Mouse (Mus musculus): ENCODE data around the gene Ahcyl2. TPM values are rescaled to one million over a fixed set of nuclear protein-coding genes. Genes with fewer than 3 reads are reported as not detected.

Gene Ahcyl2
- polyA plus RNA-seq, 1 experiment from 2014 or later, result 11.8 TPM

- no peak overlapping the region for H3K4me2 ChIP-seq (ENCODE audit: low read depth)
- ATAC-seq (ENCODE audit: insufficient read depth, low FRiP score, low TSS enrichment), result no peak
- no peaks in the 10 kb centered on the region for H3K36me3 ChIP-seq (ENCODE audit: control insufficient read depth, insufficient read depth, low read length)
These were observed 162.3 kb downstream of the Ahcyl2 start for GRCm38 (mm10) chr6:29930087-29930486.

GRCm38 (mm10) chr6:29930665-29931064 is 162.9 kb downstream of the Ahcyl2 start:
- Histone ChIP-seq H3K9ac (ENCODE audit: low read length) (no peak overlapping the region), H3K4me1 (ENCODE audit: control insufficient read depth, insufficient read depth, low read length) (no peaks in the 10 kb centered on the region), H3K27ac (ENCODE audit: low read depth, low read length) (no peak overlapping the region), H3K9me3 (ENCODE audit: control insufficient read depth, low read length) (no peaks in the 10 kb centered on the region), H3K36me3 (ENCODE audit: control insufficient read depth, insufficient read depth, low read length) (no peaks in the 10 kb centered on the region), H3K27me3 (ENCODE audit: control insufficient read depth, insufficient read depth, low read length) (no peaks in the 10 kb centered on the region), H3K4me3 (ENCODE audit: low read depth, low read length) (no peak overlapping the region), H3K4me2 (ENCODE audit: low read depth) (no peak overlapping the region)
- DNase-seq (ENCODE audit: low spot score), result no peak
- ATAC-seq (ENCODE audit: insufficient read depth, low FRiP score, low TSS enrichment), result no peak
- WGBS, result 86% methylated on average over 6 of the region's 6 CpGs

More at GRCm38 (mm10) chr6:29930087-29930486, 162.3 kb downstream of the Ahcyl2 start:
- Histone ChIP-seq H3K4me3 (ENCODE audit: low read depth, low read length) (no peak overlapping the region), H3K9ac (ENCODE audit: low read length) (no peak overlapping the region), H3K9me3 (ENCODE audit: control insufficient read depth, low read length) (no peaks in the 10 kb centered on the region), H3K4me1 (ENCODE audit: control insufficient read depth, insufficient read depth, low read length) (no peaks in the 10 kb centered on the region), H3K27ac (ENCODE audit: low read depth, low read length) (no peak overlapping the region), H3K27me3 (ENCODE audit: control insufficient read depth, insufficient read depth, low read length) (no peaks in the 10 kb centered on the region)
- no peak for DNase-seq (ENCODE audit: low spot score)

GRCm38 (mm10) chr6:29931181-29931580 is 163.4 kb downstream of the Ahcyl2 start:
- H3K4me1 ChIP-seq (ENCODE audit: control insufficient read depth, insufficient read depth, low read length), result no peaks in the 10 kb centered on the region
- no peaks in the 10 kb centered on the region for H3K36me3 ChIP-seq (ENCODE audit: control insufficient read depth, insufficient read depth, low read length)
- WGBS, result 86% methylated on average over 4 of the region's 4 CpGs
- no peaks in the 10 kb centered on the region for H3K27me3 ChIP-seq (ENCODE audit: control insufficient read depth, insufficient read depth, low read length)
- H3K9ac ChIP-seq (ENCODE audit: low read length), result no peak overlapping the region
- no peaks in the 10 kb centered on the region for H3K9me3 ChIP-seq (ENCODE audit: control insufficient read depth, low read length)
- H3K4me2 ChIP-seq (ENCODE audit: low read depth), result no peak overlapping the region
- no peak overlapping the region for H3K4me3 ChIP-seq (ENCODE audit: low read depth, low read length)
- no peak overlapping the region for H3K27ac ChIP-seq (ENCODE audit: low read depth, low read length)
- DNase-seq (ENCODE audit: low spot score) (no peak), ATAC-seq (ENCODE audit: insufficient read depth, low FRiP score, low TSS enrichment) (no peak)

- Histone ChIP-seq H3K27ac (ENCODE audit: low read depth, low read length) (no peak overlapping the region), H3K9ac (ENCODE audit: low read length) (no peak overlapping the region), H3K4me2 (ENCODE audit: low read depth) (no peak overlapping the region), H3K36me3 (ENCODE audit: control insufficient read depth, insufficient read depth, low read length) (no peaks in the 10 kb centered on the region), H3K4me3 (ENCODE audit: low read depth, low read length) (no peak overlapping the region), H3K27me3 (ENCODE audit: control insufficient read depth, insufficient read depth, low read length) (no peaks in the 10 kb centered on the region), H3K4me1 (ENCODE audit: control insufficient read depth, insufficient read depth, low read length) (no peaks in the 10 kb centered on the region), H3K9me3 (ENCODE audit: control insufficient read depth, low read length) (no peaks in the 10 kb centered on the region)
- no peak for DNase-seq (ENCODE audit: low spot score)
- 96% methylated on average over 1 of the region's 1 CpGs for WGBS
- no peak for ATAC-seq (ENCODE audit: insufficient read depth, low FRiP score, low TSS enrichment)
These were observed 167.9 kb downstream of the Ahcyl2 start for GRCm38 (mm10) chr6:29935741-29936140.

- Histone ChIP-seq H3K4me1 (ENCODE audit: control insufficient read depth, insufficient read depth, low read length) (no peaks in the 10 kb centered on the region), H3K4me3 (ENCODE audit: low read depth, low read length) (no peak overlapping the region), H3K36me3 (ENCODE audit: control insufficient read depth, insufficient read depth, low read length) (no peaks in the 10 kb centered on the region), H3K9me3 (ENCODE audit: control insufficient read depth, low read length) (no peaks in the 10 kb centered on the region), H3K27ac (ENCODE audit: low read depth, low read length) (no peak overlapping the region), H3K4me2 (ENCODE audit: low read depth) (no peak overlapping the region), H3K9ac (ENCODE audit: low read length) (no peak overlapping the region), H3K27me3 (ENCODE audit: control insufficient read depth, insufficient read depth, low read length) (no peaks in the 10 kb centered on the region)
- ATAC-seq (ENCODE audit: insufficient read depth, low FRiP score, low TSS enrichment) (no peak), DNase-seq (ENCODE audit: low spot score) (no peak)
- 84% methylated on average over 4 of the region's 4 CpGs for WGBS
These were observed 172.6 kb downstream of the Ahcyl2 start for GRCm38 (mm10) chr6:29940428-29940827.

- DNase-seq (ENCODE audit: low spot score) (no peak), ATAC-seq (ENCODE audit: insufficient read depth, low FRiP score, low TSS enrichment) (no peak)
- Histone ChIP-seq H3K36me3 (ENCODE audit: control insufficient read depth, insufficient read depth, low read length) (no peaks in the 10 kb centered on the region), H3K4me3 (ENCODE audit: low read depth, low read length) (no peak overlapping the region), H3K9me3 (ENCODE audit: control insufficient read depth, low read length) (no peaks in the 10 kb centered on the region), H3K9ac (ENCODE audit: low read length) (no peak overlapping the region), H3K4me1 (ENCODE audit: control insufficient read depth, insufficient read depth, low read length) (no peaks in the 10 kb centered on the region), H3K27me3 (ENCODE audit: control insufficient read depth, insufficient read depth, low read length) (no peaks in the 10 kb centered on the region), H3K27ac (ENCODE audit: low read depth, low read length) (no peak overlapping the region), H3K4me2 (ENCODE audit: low read depth) (no peak overlapping the region)
- WGBS, result 84% methylated on average over 2 of the region's 2 CpGs
These were observed 173.2 kb downstream of the Ahcyl2 start for GRCm38 (mm10) chr6:29941036-29941435.

- H3K4me2 ChIP-seq (ENCODE audit: low read depth), result no peak overlapping the region
- no peak overlapping the region for H3K27ac ChIP-seq (ENCODE audit: low read depth, low read length)
- no peaks in the 10 kb centered on the region for H3K4me1 ChIP-seq (ENCODE audit: control insufficient read depth, insufficient read depth, low read length)
- DNase-seq (ENCODE audit: low spot score) (no peak), ATAC-seq (ENCODE audit: insufficient read depth, low FRiP score, low TSS enrichment) (no peak)
- no peak overlapping the region for H3K4me3 ChIP-seq (ENCODE audit: low read depth, low read length)
- no peak overlapping the region for H3K9ac ChIP-seq (ENCODE audit: low read length)
- no peaks in the 10 kb centered on the region for H3K36me3 ChIP-seq (ENCODE audit: control insufficient read depth, insufficient read depth, low read length)
- H3K9me3 ChIP-seq (ENCODE audit: control insufficient read depth, low read length), result no peaks in the 10 kb centered on the region
- 93% methylated on average over 1 of the region's 1 CpGs for WGBS
- no peaks in the 10 kb centered on the region for H3K27me3 ChIP-seq (ENCODE audit: control insufficient read depth, insufficient read depth, low read length)
These were observed 176.7 kb downstream of the Ahcyl2 start for GRCm38 (mm10) chr6:29944465-29944864.

GRCm38 (mm10) chr6:29946568-29946967 is 178.8 kb downstream of the Ahcyl2 start:
- Histone ChIP-seq H3K4me3 (ENCODE audit: low read depth, low read length) (no peak overlapping the region), H3K36me3 (ENCODE audit: control insufficient read depth, insufficient read depth, low read length) (no peaks in the 10 kb centered on the region), H3K27ac (ENCODE audit: low read depth, low read length) (no peak overlapping the region), H3K4me1 (ENCODE audit: control insufficient read depth, insufficient read depth, low read length) (no peaks in the 10 kb centered on the region), H3K27me3 (ENCODE audit: control insufficient read depth, insufficient read depth, low read length) (no peaks in the 10 kb centered on the region), H3K4me2 (ENCODE audit: low read depth) (no peak overlapping the region), H3K9ac (ENCODE audit: low read length) (no peak overlapping the region), H3K9me3 (ENCODE audit: control insufficient read depth, low read length) (no peaks in the 10 kb centered on the region)
- no peak for DNase-seq (ENCODE audit: low spot score)
- ATAC-seq (ENCODE audit: insufficient read depth, low FRiP score, low TSS enrichment), result no peak
- WGBS, result 96% methylated on average over 2 of the region's 2 CpGs

- no peak for DNase-seq (ENCODE audit: low spot score)
- WGBS, result 80% methylated on average over 6 of the region's 6 CpGs
These were observed 180.0 kb downstream of the Ahcyl2 start for GRCm38 (mm10) chr6:29947823-29948222.

More at GRCm38 (mm10) chr6:29947823-29948222, 180.0 kb downstream of the Ahcyl2 start:
- Histone ChIP-seq H3K9ac (ENCODE audit: low read length) (no peak overlapping the region), H3K4me1 (ENCODE audit: control insufficient read depth, insufficient read depth, low read length) (no peaks in the 10 kb centered on the region), H3K9me3 (ENCODE audit: control insufficient read depth, low read length) (no peaks in the 10 kb centered on the region), H3K36me3 (ENCODE audit: control insufficient read depth, insufficient read depth, low read length) (no peaks in the 10 kb centered on the region), H3K4me3 (ENCODE audit: low read depth, low read length) (no peak overlapping the region), H3K27ac (ENCODE audit: low read depth, low read length) (no peak overlapping the region), H3K4me2 (ENCODE audit: low read depth) (no peak overlapping the region), H3K27me3 (ENCODE audit: control insufficient read depth, insufficient read depth, low read length) (no peaks in the 10 kb centered on the region)
- ATAC-seq (ENCODE audit: insufficient read depth, low FRiP score, low TSS enrichment), result no peak
